Mouse (Mus musculus) heart, embryonic 12.5 days (tissue): ENCODE results near the gene Galnt15. TPM values are rescaled to one million over a fixed set of nuclear protein-coding genes. Genes with fewer than 3 reads are reported as not detected.
"Not testable (repeated sequence)": the region's sequence is repeated elsewhere in the genome, so short reads cannot be mapped to it uniquely, and the experiment has no call there.

Source experiments
- ATAC-seq: fragments of 200-750 bp; cut with Nextera tagmentation; 2 replicates; pipeline ENCODE4 v1.8.0; 2017; ENCODE audit warnings: moderate TSS enrichment, moderate library complexity; ENCODE audit not compliant: insufficient number of reproducible peaks, low FRiP score
- H3K27ac ChIP-seq: fragments of 300-500 bp; sonication (generic); 2 replicates; pipeline ENCODE4 v1.5.1; 2016; ENCODE audit warnings: mild to moderate bottlenecking, moderate library complexity; ENCODE audit not compliant: poor library complexity, severe bottlenecking
- H3K27me3 ChIP-seq: fragments of 300-500 bp; sonication (generic); replicated peaks from 2 replicates; pipeline ENCODE4 v1.6.1; 2016; ENCODE audit warnings: mild to moderate bottlenecking, moderate library complexity
- H3K36me3 ChIP-seq: fragments of 300-500 bp; sonication (generic); 2 replicates; pipeline ENCODE4 v1.6.1; 2016; ENCODE audit warnings: mild to moderate bottlenecking, moderate library complexity
- H3K4me1 ChIP-seq: fragments of 300-500 bp; sonication (generic); replicated peaks from 2 replicates; pipeline ENCODE4 v1.6.1; 2016; ENCODE audit warnings: mild to moderate bottlenecking
- H3K4me2 ChIP-seq: fragments of 300-500 bp; sonication (generic); 2 replicates; pipeline ENCODE4 v1.6.1; 2016; ENCODE audit warnings: mild to moderate bottlenecking, moderate library complexity
- H3K4me3 ChIP-seq: fragments of 300-500 bp; sonication (generic); 2 replicates; pipeline ENCODE4 v1.5.1; 2016; ENCODE audit warnings: mild to moderate bottlenecking
- H3K9ac ChIP-seq: fragments of 300-500 bp; sonication (generic); 2 replicates; pipeline ENCODE4 v1.6.1; 2016; ENCODE audit warnings: mild to moderate bottlenecking, moderate library complexity
- H3K9me3 ChIP-seq: fragments of 300-500 bp; sonication (generic); replicated peaks from 2 replicates; pipeline ENCODE4 v1.6.1; 2016; ENCODE audit warnings: mild to moderate bottlenecking, moderate library complexity
- WGBS: fragments of 180-500 bp; shearing (Covaris S2); methylation state at CpG from one replicate; pipeline ENCODE4 v1.1.7; 2016; 5-methylcytosine and 5-hydroxymethylcytosine counted together
- polyA plus RNA-seq: library from polyadenylated mRNA; unstranded; fragments of >200 nt; fragmentation: Nextera tagmentation; extraction: Ambion mirVana; gene quantifications from 2 replicates; pipeline ENCODE4 v1.2.1, GENCODE M21; 2016

Galnt15 gene
- polyA plus RNA-seq, 1 experiment from 2014 or later, result 0.29 TPM

- peaks cover 31% of the 10 kb centered on the region for H3K4me1 ChIP-seq
- H3K36me3 ChIP-seq, result no peaks in the 10 kb centered on the region
- H3K27ac ChIP-seq, result peak overlapping the region; percentile 66
- 0 out of 2 replicates have a peak overlapping the region, but pooled peaks have one; percentile 15 for H3K9ac ChIP-seq
- WGBS, result 64% methylated on average over 7 of the region's 7 CpGs
- no peaks in the 10 kb centered on the region for H3K9me3 ChIP-seq
- no peak for ATAC-seq
- no peak overlapping the region for H3K4me3 ChIP-seq
- H3K27me3 ChIP-seq, result no peaks in the 10 kb centered on the region
- peak overlapping the region; percentile 7; the same call in 1 of the 2 replicates for H3K4me2 ChIP-seq
Observed at GRCm38 (mm10) chr14:32073901-32074300, 45.1 kb downstream of the Galnt15 start.

- ATAC-seq, result peak; percentile 49; the same call in 1 of the 2 replicates
- Histone ChIP-seq H3K4me2 (no peak overlapping the region), H3K36me3 (peaks cover 15% of the 10 kb centered on the region), H3K27me3 (no peaks in the 10 kb centered on the region), H3K4me1 (peaks cover 31% of the 10 kb centered on the region), H3K27ac (no peak overlapping the region), H3K9ac (no peak overlapping the region), H3K4me3 (no peak overlapping the region), H3K9me3 (no peaks in the 10 kb centered on the region)
- 46% methylated on average over 8 of the region's 8 CpGs for WGBS
Observed at GRCm38 (mm10) chr14:32076896-32077575, 48.2 kb downstream of the Galnt15 start.

DNA sequence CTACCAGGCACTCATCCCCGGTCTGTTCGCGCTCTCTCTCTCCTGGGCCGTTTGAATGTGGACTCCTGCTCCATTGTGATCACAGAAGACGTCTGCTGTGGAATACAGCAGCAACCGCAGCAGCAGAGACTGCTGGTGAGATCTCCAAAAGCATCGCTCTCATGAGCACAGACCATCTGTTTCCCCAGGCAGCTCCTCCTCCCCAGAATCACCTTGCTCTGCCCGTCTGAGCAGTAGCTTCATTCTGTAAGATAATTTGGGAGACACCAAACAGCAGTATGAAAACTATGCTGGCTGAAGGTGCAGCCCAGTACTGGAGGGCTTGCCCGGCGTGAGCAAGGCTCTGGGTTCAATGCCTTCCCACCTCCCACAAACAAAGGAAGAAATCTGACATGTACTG is 52.2 kb downstream of the Galnt15 start:
- no peak overlapping the region for H3K4me3 ChIP-seq
- ATAC-seq, result no peak
- no peaks in the 10 kb centered on the region for H3K27me3 ChIP-seq
- H3K9ac ChIP-seq, result 0 out of 2 replicates have a peak overlapping the region, but pooled peaks have one; percentile 12
- WGBS, result 81% methylated on average over 10 of the region's 10 CpGs
- peaks cover 27% of the 10 kb centered on the region for H3K36me3 ChIP-seq
- no peak overlapping the region for H3K27ac ChIP-seq
- H3K4me1 ChIP-seq, result peaks cover 3% of the 10 kb centered on the region; the same call in 1 of the 2 replicates
- no peak overlapping the region for H3K4me2 ChIP-seq
- no peaks in the 10 kb centered on the region for H3K9me3 ChIP-seq

GRCm38 (mm10) chr14:32082891-32083290 is 54.1 kb downstream of the Galnt15 start:
- H3K9ac ChIP-seq, result no peak overlapping the region
- WGBS, result 91% methylated on average over 6 of the region's 6 CpGs
- ATAC-seq, result no peak
- no peak overlapping the region for H3K4me2 ChIP-seq
- H3K4me1 ChIP-seq, result peaks cover 6% of the 10 kb centered on the region
- H3K36me3 ChIP-seq, result peaks cover 27% of the 10 kb centered on the region
- H3K4me3 ChIP-seq, result no peak overlapping the region
- no peak overlapping the region for H3K27ac ChIP-seq
- H3K27me3 ChIP-seq, result no peaks in the 10 kb centered on the region
- no peaks in the 10 kb centered on the region for H3K9me3 ChIP-seq

DNA sequence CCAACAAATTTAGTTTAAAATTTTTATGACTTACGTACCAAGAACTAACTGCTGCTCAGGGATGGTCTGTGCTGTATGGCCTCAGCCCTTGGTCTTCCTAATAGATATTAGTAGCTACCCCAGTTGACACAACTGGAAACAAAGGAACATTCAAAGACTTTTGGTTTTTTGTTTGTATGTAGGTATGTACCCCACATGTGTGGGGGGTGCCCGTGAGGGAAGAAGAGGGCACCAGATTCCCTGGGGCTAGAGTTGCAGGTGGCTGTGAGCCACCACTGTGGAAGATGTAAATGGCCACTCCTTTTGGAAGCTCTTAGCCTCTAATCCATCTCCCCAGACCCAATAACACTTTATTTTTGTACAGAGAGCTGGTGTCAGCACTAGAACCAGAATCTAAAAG is 54.7 kb downstream of the Galnt15 start:
- H3K4me2 ChIP-seq, result no peak overlapping the region
- H3K36me3 ChIP-seq, result peaks cover 27% of the 10 kb centered on the region
- H3K9me3 ChIP-seq, result no peaks in the 10 kb centered on the region
- ATAC-seq, result no peak
- H3K4me3 ChIP-seq, result no peak overlapping the region
- H3K4me1 ChIP-seq, result peaks cover 6% of the 10 kb centered on the region
- H3K27me3 ChIP-seq, result no peaks in the 10 kb centered on the region
- no peak overlapping the region for H3K27ac ChIP-seq
- H3K9ac ChIP-seq, result no peak overlapping the region
- 94% methylated on average over 2 of the region's 2 CpGs for WGBS

DNA sequence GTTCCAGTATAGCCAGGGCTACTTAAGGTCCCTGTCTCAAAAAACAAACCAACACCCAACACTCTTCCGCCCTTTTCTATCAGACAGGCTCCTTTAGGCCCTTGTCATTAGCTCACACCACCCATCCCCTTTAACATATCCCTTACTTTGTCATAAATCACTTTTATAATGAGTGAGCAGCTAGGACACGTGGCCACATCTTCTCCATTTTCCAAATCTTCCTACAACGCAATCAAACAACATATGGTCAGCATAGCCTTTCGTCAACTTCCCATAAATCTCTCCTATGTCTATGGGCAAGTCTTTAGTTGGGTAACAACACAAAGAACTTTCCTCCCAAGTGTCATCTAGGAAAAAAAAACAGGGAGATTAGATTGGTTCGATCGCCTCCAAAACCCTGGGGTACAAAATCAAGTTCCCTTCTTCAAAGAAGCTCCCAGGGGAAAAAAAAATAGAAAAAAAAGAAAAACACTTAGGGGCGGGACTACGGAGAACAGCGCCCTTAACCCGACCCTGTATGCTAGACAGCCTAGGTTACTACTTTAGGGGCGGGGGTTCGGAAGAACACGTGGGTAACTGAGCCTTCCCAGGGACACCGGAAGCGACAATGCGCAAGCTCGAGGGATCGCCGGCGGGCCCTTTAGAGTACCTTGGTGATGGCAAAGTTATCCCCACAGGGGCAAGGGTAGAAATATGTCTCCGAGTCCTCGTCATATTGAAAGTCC is 56.1 kb downstream of the Galnt15 start, which contains the start of gene Oxnad1:
Gene Oxnad1 (plus strand): TSS at position 614 of the 725 bp plus-strand sequence.
- H3K4me2 ChIP-seq, result peak within 1 kb of the TSS; percentile 81
- peak within 1 kb of the TSS; percentile 89 for H3K27ac ChIP-seq
- WGBS, result 3% methylated on average over 22 of the region's 22 CpGs

DNA sequence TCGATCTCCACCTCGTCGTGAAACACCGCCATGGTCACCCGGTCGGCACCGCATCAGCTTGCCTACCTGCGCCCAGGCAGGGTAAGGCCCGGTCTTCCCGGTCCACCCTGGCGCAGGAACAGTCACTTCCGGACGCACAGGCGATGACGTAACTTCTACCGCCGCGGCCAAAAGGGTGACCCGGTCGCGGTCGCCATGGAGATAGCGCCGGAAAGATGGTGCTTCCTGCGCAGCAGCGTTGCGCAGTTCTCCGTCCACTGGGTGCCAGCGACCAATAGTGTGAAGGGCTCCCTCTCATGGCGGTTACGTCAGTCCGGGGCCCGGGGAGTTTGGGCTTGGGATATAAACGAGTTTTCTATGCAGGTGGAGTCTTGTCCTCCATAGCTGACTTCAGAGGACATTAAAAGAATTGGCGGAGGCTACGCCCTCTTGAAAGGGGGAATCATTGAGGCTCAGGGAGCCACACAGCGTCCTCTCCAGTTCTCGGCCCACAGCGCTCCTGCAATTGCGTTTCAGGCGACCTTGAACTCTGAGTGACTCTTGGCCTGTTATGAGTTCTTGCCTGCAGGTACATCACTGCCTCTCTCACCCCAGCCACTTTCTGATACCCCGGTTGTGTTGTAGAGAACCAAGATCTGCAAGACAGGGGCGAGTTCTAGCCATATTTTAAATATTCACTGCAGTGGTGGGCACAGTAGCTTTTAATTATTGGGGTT is 56.9 kb downstream of the Galnt15 start, which contains the start of gene Dph3:
Gene Dph3 (minus strand): TSS at position 244 of the 716 bp plus-strand sequence.
- Histone ChIP-seq H3K4me2 (peak within 1 kb of the TSS; percentile 81), H3K27ac (peak within 1 kb of the TSS; percentile 89), H3K27me3 (no peaks in the 10 kb centered on the region), H3K4me3 (peak within 1 kb of the TSS; percentile 57), H3K4me1 (peaks cover 10% of the 10 kb centered on the region), H3K9me3 (no peaks in the 10 kb centered on the region), H3K36me3 (peaks cover 24% of the 10 kb centered on the region), H3K9ac (peak within 1 kb of the TSS; percentile 78)
- under 1% methylated on average over 43 of the region's 43 CpGs for WGBS
- ATAC-seq, result peak; percentile 96

More for the DNA sequence above, 56.1 kb downstream of the Galnt15 start, which contains the start of gene Oxnad1:
- Histone ChIP-seq H3K27me3 (no peaks in the 10 kb centered on the region), H3K9me3 (no peaks in the 10 kb centered on the region), H3K9ac (peak within 1 kb of the TSS; percentile 78), H3K36me3 (peaks cover 27% of the 10 kb centered on the region), H3K4me1 (peaks cover 6% of the 10 kb centered on the region), H3K4me3 (peak within 1 kb of the TSS; percentile 57)
- ATAC-seq, result peak; percentile 94

DNA sequence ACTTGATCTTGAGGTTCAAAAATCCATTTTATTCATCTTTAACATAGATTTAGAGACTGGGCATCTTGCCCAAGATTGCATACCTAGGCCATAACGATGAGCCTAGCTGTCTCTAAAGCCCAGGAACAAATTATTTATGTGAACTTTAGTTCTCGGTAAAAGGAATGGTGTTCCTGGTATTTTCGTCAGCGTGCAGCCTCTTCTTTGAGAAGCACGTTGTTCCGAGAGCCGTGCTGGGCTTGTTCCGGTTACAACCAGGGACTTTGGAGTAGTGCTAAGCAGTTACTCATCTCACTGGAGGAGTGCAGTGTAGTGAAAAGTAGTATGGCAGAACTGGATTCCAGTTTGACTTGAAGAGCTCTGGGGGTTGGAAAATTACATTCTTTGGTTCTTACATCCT is 57.4 kb downstream of the Galnt15 start:
- H3K27ac ChIP-seq, result peak overlapping the region; percentile 89
- WGBS, result 13% methylated on average over 8 of the region's 8 CpGs

GRCm38 (mm10) chr14:32087584-32088248 is 58.9 kb downstream of the Galnt15 start:
- Histone ChIP-seq H3K4me2 (0 out of 2 replicates have a peak overlapping the region, but pooled peaks have one; percentile 52), H3K4me1 (peaks cover 10% of the 10 kb centered on the region), H3K36me3 (peaks cover 16% of the 10 kb centered on the region)
- 89% methylated on average over 7 of the region's 7 CpGs for WGBS
- H3K9ac ChIP-seq, H3K9me3 ChIP-seq, H3K4me3 ChIP-seq, H3K27me3 ChIP-seq, ATAC-seq, H3K27ac ChIP-seq: not testable (repeated sequence)

More for the DNA sequence above, 57.4 kb downstream of the Galnt15 start:
- peak overlapping the region; percentile 57 for H3K4me3 ChIP-seq
- peaks cover 10% of the 10 kb centered on the region for H3K4me1 ChIP-seq
- peaks cover 19% of the 10 kb centered on the region for H3K36me3 ChIP-seq
- no peaks in the 10 kb centered on the region for H3K27me3 ChIP-seq
- peak overlapping the region; percentile 68 for H3K9ac ChIP-seq
- peak overlapping the region; percentile 81 for H3K4me2 ChIP-seq
- no peak for ATAC-seq
- H3K9me3 ChIP-seq, result no peaks in the 10 kb centered on the region

DNA sequence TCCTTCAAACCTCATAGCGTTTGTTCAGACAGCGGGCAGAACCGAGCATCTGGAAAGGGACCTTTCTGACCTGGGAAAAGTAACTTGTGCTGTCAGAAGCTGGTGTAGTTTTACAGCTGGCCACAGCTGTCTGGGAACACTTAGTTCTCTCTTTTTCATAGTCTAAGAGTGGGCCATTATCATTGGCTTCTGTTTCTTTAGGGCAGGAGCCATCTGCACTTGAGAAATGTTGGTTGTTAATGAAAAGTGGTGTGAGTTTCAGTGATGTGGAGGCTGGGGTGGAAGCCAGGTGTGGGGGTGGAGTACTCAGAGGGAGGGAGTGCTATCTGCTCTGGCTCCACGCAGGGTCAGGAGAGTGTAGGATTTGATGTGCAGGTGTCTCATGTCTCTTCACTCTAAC is 62.3 kb downstream of the Galnt15 start:
- Histone ChIP-seq H3K9me3 (no peaks in the 10 kb centered on the region), H3K9ac (no peak overlapping the region), H3K4me1 (peaks cover 26% of the 10 kb centered on the region), H3K36me3 (peaks cover 38% of the 10 kb centered on the region), H3K27ac (no peak overlapping the region), H3K27me3 (no peaks in the 10 kb centered on the region), H3K4me2 (no peak overlapping the region), H3K4me3 (no peak overlapping the region)
- ATAC-seq, result no peak
- 70% methylated on average over 4 of the region's 4 CpGs for WGBS
